Mouse (Mus musculus) kidney, embryonic 15.5 days (tissue): Measurements from ENCODE around the gene Wfdc5. TPM values are rescaled to one million over a fixed set of nuclear protein-coding genes. Genes with fewer than 3 reads are reported as not detected.

Experiments
- ATAC-seq: fragments of 200-750 bp; cut with Nextera tagmentation; replicated peaks from 2 replicates; pipeline ENCODE4 v1.8.0; 2017; ENCODE audit warnings: moderate TSS enrichment; ENCODE audit not compliant: low FRiP score
- H3K27ac ChIP-seq: fragments of 300-500 bp; sonication (generic); 2 replicates; pipeline ENCODE4 v1.5.1; 2015; ENCODE audit warnings: mild to moderate bottlenecking, inconsistent platforms
- H3K27me3 ChIP-seq: fragments of 300-500 bp; sonication (generic); 2 replicates; pipeline ENCODE4 v1.6.1; 2015; ENCODE audit warnings: inconsistent platforms
- H3K36me3 ChIP-seq: fragments of 300-500 bp; sonication (generic); 2 replicates; pipeline ENCODE4 v1.6.1; 2015; ENCODE audit warnings: inconsistent platforms
- H3K4me1 ChIP-seq: fragments of 300-500 bp; sonication (generic); 2 replicates; pipeline ENCODE4 v1.6.1; 2015; ENCODE audit warnings: inconsistent platforms
- H3K4me2 ChIP-seq: fragments of 300-500 bp; sonication (generic); 2 replicates; pipeline ENCODE4 v1.6.1; 2015; ENCODE audit warnings: moderate library complexity, mild to moderate bottlenecking, inconsistent platforms
- H3K4me3 ChIP-seq: fragments of 300-500 bp; sonication (generic); replicated peaks from 2 replicates; pipeline ENCODE4 v1.5.1; 2015; ENCODE audit warnings: mild to moderate bottlenecking, inconsistent platforms
- H3K9ac ChIP-seq: fragments of 300-500 bp; sonication (generic); 2 replicates; pipeline ENCODE4 v1.6.1; 2015; ENCODE audit warnings: mild to moderate bottlenecking, inconsistent platforms
- H3K9me3 ChIP-seq: fragments of 300-500 bp; sonication (generic); replicated peaks from 2 replicates; pipeline ENCODE4 v1.6.1; 2016; ENCODE audit warnings: inconsistent platforms
- WGBS: fragments of 180-500 bp; shearing (Covaris S2); methylation state at CpG from one replicate; pipeline ENCODE4 v1.1.7; 2015; ENCODE audit warnings: mixed read lengths; 5-methylcytosine and 5-hydroxymethylcytosine counted together
- polyA plus RNA-seq: library from polyadenylated mRNA; unstranded; fragments of >200 nt; fragmentation: Nextera tagmentation; extraction: Ambion mirVana; gene quantifications from 2 replicates; pipeline ENCODE4 v1.2.1, GENCODE M21; 2015

The Wfdc5 gene
- polyA plus RNA-seq, 1 experiment from 2014 or later, result not detected

- 0 out of 2 replicates have a peak, but pooled peaks have one; percentile 23 for ATAC-seq
- Histone ChIP-seq H3K27ac (no peak within 1 kb of the TSS), H3K4me1 (peaks cover 30% of the 10 kb centered on the region), H3K4me3 (peak within 1 kb of the TSS; percentile 37), H3K36me3 (no peaks in the 10 kb centered on the region), H3K9ac (no peak within 1 kb of the TSS), H3K27me3 (peaks cover 82% of the 10 kb centered on the region), H3K9me3 (no peaks in the 10 kb centered on the region), H3K4me2 (peak within 1 kb of the TSS; percentile 67)
- under 1% methylated on average over 25 of the region's 29 CpGs for WGBS
These were observed 11.6 kb downstream of the Wfdc5 start, which contains the start of gene Kcns1 for GRCm38 (mm10) chr2:164170902-164171301. TSS of gene Kcns1 (minus strand) at chr2:164171113.

GRCm38 (mm10) chr2:164170326-164170725 lies 12.2 kb downstream of the Wfdc5 start:
- ATAC-seq, result no peak
- H3K4me3 ChIP-seq, result peak overlapping the region; percentile 37
- H3K4me2 ChIP-seq, result peak overlapping the region; percentile 67
- H3K27me3 ChIP-seq, result peaks cover 84% of the 10 kb centered on the region
- WGBS, result 6% methylated on average over 11 of the region's 11 CpGs
- no peaks in the 10 kb centered on the region for H3K9me3 ChIP-seq
- no peak overlapping the region for H3K9ac ChIP-seq
- H3K27ac ChIP-seq, result no peak overlapping the region
- H3K36me3 ChIP-seq, result no peaks in the 10 kb centered on the region
- H3K4me1 ChIP-seq, result peaks cover 30% of the 10 kb centered on the region

- Histone ChIP-seq H3K9me3 (no peaks in the 10 kb centered on the region), H3K36me3 (no peaks in the 10 kb centered on the region), H3K27ac (no peak overlapping the region), H3K4me1 (peaks cover 30% of the 10 kb centered on the region), H3K4me2 (peak overlapping the region; percentile 70), H3K27me3 (peaks cover 82% of the 10 kb centered on the region), H3K9ac (no peak overlapping the region), H3K4me3 (peak overlapping the region; percentile 36)
- WGBS, result 12% methylated on average over 42 of the region's 42 CpGs
- ATAC-seq, result peak; percentile 26; the same call in 1 of the 2 replicates
These were observed 14.0 kb downstream of the Wfdc5 start for GRCm38 (mm10) chr2:164168571-164168946.

GRCm38 (mm10) chr2:164167752-164168570 lies 14.6 kb downstream of the Wfdc5 start:
- Histone ChIP-seq H3K4me2 (peak overlapping the region; percentile 70), H3K9me3 (no peaks in the 10 kb centered on the region), H3K9ac (no peak overlapping the region), H3K4me3 (peak overlapping the region; percentile 36), H3K27ac (no peak overlapping the region), H3K4me1 (peaks cover 30% of the 10 kb centered on the region), H3K36me3 (no peaks in the 10 kb centered on the region), H3K27me3 (peaks cover 76% of the 10 kb centered on the region)
- 13% methylated on average over 90 of the region's 90 CpGs for WGBS
- peak; percentile 52 for ATAC-seq

GRCm38 (mm10) chr2:164164941-164165340 lies 17.6 kb downstream of the Wfdc5 start:
- Histone ChIP-seq H3K9ac (no peak overlapping the region), H3K4me3 (no peak overlapping the region), H3K36me3 (no peaks in the 10 kb centered on the region), H3K9me3 (no peaks in the 10 kb centered on the region), H3K27me3 (peaks cover 49% of the 10 kb centered on the region), H3K4me2 (no peak overlapping the region), H3K27ac (no peak overlapping the region), H3K4me1 (peaks cover 13% of the 10 kb centered on the region)
- 86% methylated on average over 5 of the region's 5 CpGs for WGBS
- no peak for ATAC-seq

GRCm38 (mm10) chr2:164161515-164162055 lies 21.0 kb downstream of the Wfdc5 start:
- Histone ChIP-seq H3K27ac (no peak overlapping the region), H3K27me3 (peaks cover 16% of the 10 kb centered on the region), H3K4me2 (no peak overlapping the region), H3K9me3 (no peaks in the 10 kb centered on the region), H3K9ac (no peak overlapping the region), H3K4me3 (no peak overlapping the region), H3K4me1 (no peaks in the 10 kb centered on the region), H3K36me3 (no peaks in the 10 kb centered on the region)
- 72% methylated on average over 11 of the region's 11 CpGs for WGBS
- ATAC-seq, result no peak

- no peak overlapping the region for H3K27ac ChIP-seq
- H3K27me3 ChIP-seq, result no peaks in the 10 kb centered on the region
- H3K4me1 ChIP-seq, result no peaks in the 10 kb centered on the region
- WGBS, result 84% methylated on average over 2 of the region's 2 CpGs
- no peaks in the 10 kb centered on the region for H3K9me3 ChIP-seq
- peaks cover 20% of the 10 kb centered on the region for H3K36me3 ChIP-seq
- H3K9ac ChIP-seq, result no peak overlapping the region
- no peak overlapping the region for H3K4me2 ChIP-seq
- no peak overlapping the region for H3K4me3 ChIP-seq
- ATAC-seq, result no peak
These were observed 23.7 kb downstream of the Wfdc5 start for GRCm38 (mm10) chr2:164158838-164159237.

GRCm38 (mm10) chr2:164156158-164156557 lies 26.4 kb downstream of the Wfdc5 start:
- no peak overlapping the region for H3K9ac ChIP-seq
- H3K27ac ChIP-seq, result no peak overlapping the region
- 84% methylated on average over 7 of the region's 7 CpGs for WGBS
- H3K36me3 ChIP-seq, result peaks cover 47% of the 10 kb centered on the region
- no peak overlapping the region for H3K4me2 ChIP-seq
- H3K27me3 ChIP-seq, result no peaks in the 10 kb centered on the region
- H3K4me3 ChIP-seq, result no peak overlapping the region
- no peaks in the 10 kb centered on the region for H3K9me3 ChIP-seq
- ATAC-seq, result no peak
- H3K4me1 ChIP-seq, result no peaks in the 10 kb centered on the region

- no peak overlapping the region for H3K4me3 ChIP-seq
- peaks cover 9% of the 10 kb centered on the region for H3K4me1 ChIP-seq
- H3K27ac ChIP-seq, result no peak overlapping the region
- no peaks in the 10 kb centered on the region for H3K9me3 ChIP-seq
- peaks cover 47% of the 10 kb centered on the region for H3K36me3 ChIP-seq
- H3K9ac ChIP-seq, result no peak overlapping the region
- 90% methylated on average over 10 of the region's 10 CpGs for WGBS
- no peaks in the 10 kb centered on the region for H3K27me3 ChIP-seq
- H3K4me2 ChIP-seq, result no peak overlapping the region
- no peak for ATAC-seq
These were observed 28.5 kb downstream of the Wfdc5 start for GRCm38 (mm10) chr2:164154007-164154406.

GRCm38 (mm10) chr2:164152341-164152740 lies 30.2 kb downstream of the Wfdc5 start:
- ATAC-seq, result no peak
- no peak overlapping the region for H3K4me2 ChIP-seq
- no peak overlapping the region for H3K9ac ChIP-seq
- H3K27ac ChIP-seq, result no peak overlapping the region
- no peaks in the 10 kb centered on the region for H3K9me3 ChIP-seq
- H3K4me3 ChIP-seq, result no peak overlapping the region
- peaks cover 47% of the 10 kb centered on the region for H3K36me3 ChIP-seq
- H3K4me1 ChIP-seq, result peaks cover 9% of the 10 kb centered on the region
- WGBS, result 91% methylated on average over 11 of the region's 11 CpGs
- no peaks in the 10 kb centered on the region for H3K27me3 ChIP-seq

- Histone ChIP-seq H3K9ac (no peak overlapping the region), H3K27ac (0 out of 2 replicates have a peak overlapping the region, but pooled peaks have one; percentile 23), H3K36me3 (peaks cover 39% of the 10 kb centered on the region), H3K4me3 (no peak overlapping the region), H3K27me3 (no peaks in the 10 kb centered on the region), H3K9me3 (no peaks in the 10 kb centered on the region), H3K4me2 (no peak overlapping the region), H3K4me1 (peaks cover 9% of the 10 kb centered on the region)
- 31% methylated on average over 14 of the region's 14 CpGs for WGBS
- ATAC-seq, result no peak
These were observed 32.3 kb downstream of the Wfdc5 start for GRCm38 (mm10) chr2:164150086-164150760.

GRCm38 (mm10) chr2:164146556-164146955 lies 36.0 kb downstream of the Wfdc5 start:
- H3K9ac ChIP-seq, result no peak overlapping the region
- no peak overlapping the region for H3K4me2 ChIP-seq
- H3K4me3 ChIP-seq, result no peak overlapping the region
- H3K4me1 ChIP-seq, result peaks cover 16% of the 10 kb centered on the region
- H3K27ac ChIP-seq, result no peak overlapping the region
- no peaks in the 10 kb centered on the region for H3K9me3 ChIP-seq
- no peak for ATAC-seq
- 92% methylated on average over 12 of the region's 12 CpGs for WGBS
- H3K36me3 ChIP-seq, result peaks cover 10% of the 10 kb centered on the region; the same call in 1 of the 2 replicates
- H3K27me3 ChIP-seq, result no peaks in the 10 kb centered on the region
